Mouse (Mus musculus) erythroblast, embryonic 14.5 days (primary cell): ENCODE measurements at regions not wholly inside any gene's neighbourhood (a gene's known extent, or its start where the extent isn't known, plus 50 kb on each side); places are given as distances from the start of the nearest gene placed in this dataset.

Experiments
- H3K27me3 ChIP-seq: 2 replicates; pipeline ENCODE4 v1.6.1; 2012; ENCODE audit warnings: inconsistent platforms; ENCODE audit not compliant: control insufficient read depth
- H3K36me3 ChIP-seq: 2 replicates; pipeline ENCODE4 v1.6.1; 2012; ENCODE audit warnings: mild to moderate bottlenecking, inconsistent platforms; ENCODE audit not compliant: control insufficient read depth
- H3K4me1 ChIP-seq: 2 replicates; pipeline ENCODE4 v1.6.1; 2012; ENCODE audit warnings: inconsistent platforms; ENCODE audit not compliant: control insufficient read depth
- H3K4me3 ChIP-seq: replicated peaks from 2 replicates; pipeline ENCODE3; 2012; ENCODE audit warnings: moderate library complexity, mild to moderate bottlenecking, inconsistent platforms
- H3K9me3 ChIP-seq: 2 replicates; pipeline ENCODE4 v1.6.1; 2012; ENCODE audit warnings: low read length, inconsistent platforms, mixed read lengths; ENCODE audit not compliant: control insufficient read depth
- GATA1 ChIP-seq: IDR thresholded peaks from 2 replicates; pipeline ENCODE4 v1.6.1; 2012; ENCODE audit warnings: low read length, inconsistent platforms, mixed read lengths
- TAL1 ChIP-seq: IDR thresholded peaks from 3 replicates; pipeline ENCODE4 v1.6.1; 2012; ENCODE audit warnings: low read length, inconsistent platforms, mixed read lengths

DNA sequence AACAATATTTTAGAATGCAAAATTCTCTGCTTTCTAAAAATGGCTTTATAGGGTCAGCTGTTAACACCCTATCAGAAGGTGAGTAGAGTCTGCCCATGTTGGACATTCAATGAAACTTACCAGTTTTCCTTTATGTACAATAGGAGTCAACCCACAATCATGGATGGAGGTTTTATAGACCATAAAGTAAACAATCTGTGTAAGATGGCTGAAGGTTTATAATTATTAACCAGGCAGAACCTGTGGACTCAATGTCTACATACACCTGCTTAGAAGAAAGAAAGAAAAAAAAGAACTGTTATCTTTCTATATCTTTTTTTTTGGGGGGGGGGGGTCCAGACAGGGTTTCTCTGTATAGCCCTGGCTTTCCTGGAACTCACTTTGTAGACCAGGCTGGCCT lies 227.8 kb upstream of the Atp2b1 start:
- H3K36me3 ChIP-seq: no peaks in the 10 kb centered on the region
- H3K4me3 ChIP-seq: no peak overlapping the region
- TF ChIP-seq GATA1 (no peak), TAL1 (no peak)
- no peaks in the 10 kb centered on the region for H3K4me1 ChIP-seq
- 0 out of 2 replicates have a peak, but pooled peaks cover 2% of the 10 kb centered on the region for H3K27me3 ChIP-seq
- H3K9me3 ChIP-seq: no peaks in the 10 kb centered on the region

DNA sequence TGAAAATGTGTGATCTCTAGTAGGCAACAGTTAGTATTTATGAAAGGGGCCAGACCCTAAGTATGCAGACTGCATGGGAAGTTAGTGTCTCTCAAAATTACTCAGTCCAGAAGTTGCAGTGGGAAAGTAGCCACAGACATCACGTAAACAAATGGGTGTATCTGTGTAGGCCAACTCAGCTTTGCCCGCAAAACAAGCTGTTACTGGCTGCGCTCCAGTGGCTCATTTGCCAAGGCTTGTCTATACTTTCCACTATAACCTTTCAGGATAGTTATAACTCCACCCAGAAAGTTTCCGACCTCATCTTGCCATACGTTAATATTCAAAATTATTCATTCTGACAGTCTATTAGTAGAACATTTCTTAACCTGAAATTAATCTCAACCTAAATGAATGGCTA lies 222.4 kb upstream of the Atp2b1 start:
- H3K4me1 ChIP-seq: no peaks in the 10 kb centered on the region
- TF ChIP-seq GATA1 (no peak), TAL1 (no peak)
- no peaks in the 10 kb centered on the region for H3K36me3 ChIP-seq
- no peak overlapping the region for H3K4me3 ChIP-seq
- H3K27me3 ChIP-seq: no peaks in the 10 kb centered on the region
- no peaks in the 10 kb centered on the region for H3K9me3 ChIP-seq

DNA sequence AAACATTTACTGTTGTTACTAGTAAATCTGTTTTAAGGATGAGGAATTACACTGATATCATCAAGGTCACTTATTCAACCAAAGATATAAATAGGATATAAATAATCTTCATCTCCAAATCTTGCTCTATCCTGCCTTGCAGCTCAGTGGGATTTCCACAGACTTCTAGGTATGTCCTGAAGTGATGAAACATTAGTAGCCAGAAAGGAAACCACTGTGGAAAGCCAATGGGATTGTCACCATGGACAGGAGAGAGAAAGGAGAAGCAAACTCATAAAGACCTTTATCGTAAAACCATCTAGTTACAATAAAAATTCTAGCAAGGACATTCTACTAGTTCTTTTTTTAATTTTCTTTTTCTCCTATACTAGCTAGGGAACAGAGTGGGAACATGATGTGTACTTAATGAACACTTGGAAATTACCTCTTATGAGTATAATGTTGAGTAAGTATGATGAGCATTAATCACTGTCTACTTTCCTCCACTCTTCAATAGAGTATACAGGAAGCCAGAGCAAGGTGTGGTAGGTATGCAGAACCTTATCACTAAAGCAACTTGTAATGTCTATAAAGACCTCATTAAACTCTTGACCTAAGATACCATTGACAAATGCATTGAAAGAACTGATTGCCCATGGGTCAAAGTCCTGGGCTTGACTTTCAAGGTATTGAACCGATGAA lies 219.4 kb upstream of the Atp2b1 start:
- H3K36me3 ChIP-seq: no peaks in the 10 kb centered on the region
- no peaks in the 10 kb centered on the region for H3K4me1 ChIP-seq
- H3K27me3 ChIP-seq: no peaks in the 10 kb centered on the region
- H3K4me3 ChIP-seq: no peak overlapping the region
- TF ChIP-seq TAL1 (no peak), GATA1 (no peak)
- H3K9me3 ChIP-seq: 0 out of 2 replicates have a peak, but pooled peaks cover 4% of the 10 kb centered on the region

DNA sequence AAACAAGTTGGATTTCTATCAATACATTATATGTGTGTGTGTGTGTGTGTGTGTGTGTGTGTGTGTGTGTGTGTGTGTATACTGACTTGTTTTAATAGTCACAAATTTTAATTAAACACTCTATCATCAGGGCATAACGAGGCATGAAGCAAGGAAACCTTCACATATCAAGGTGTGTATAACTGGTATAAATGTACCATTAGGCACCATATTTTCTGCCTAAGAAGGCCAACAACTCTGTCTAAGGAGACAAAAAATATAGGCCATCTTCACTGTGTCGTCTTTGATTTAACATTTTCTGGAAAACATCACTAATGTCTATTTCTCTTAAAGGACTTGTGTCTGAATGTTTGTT lies 218.9 kb upstream of the Atp2b1 start:
- H3K9me3 ChIP-seq: 0 out of 2 replicates have a peak, but pooled peaks cover 4% of the 10 kb centered on the region
- no peaks in the 10 kb centered on the region for H3K36me3 ChIP-seq
- H3K4me3 ChIP-seq: no peak overlapping the region
- H3K27me3 ChIP-seq: no peaks in the 10 kb centered on the region
- no peaks in the 10 kb centered on the region for H3K4me1 ChIP-seq
- no peak for TF ChIP-seq TAL1
- TF ChIP-seq GATA1: no peak

DNA sequence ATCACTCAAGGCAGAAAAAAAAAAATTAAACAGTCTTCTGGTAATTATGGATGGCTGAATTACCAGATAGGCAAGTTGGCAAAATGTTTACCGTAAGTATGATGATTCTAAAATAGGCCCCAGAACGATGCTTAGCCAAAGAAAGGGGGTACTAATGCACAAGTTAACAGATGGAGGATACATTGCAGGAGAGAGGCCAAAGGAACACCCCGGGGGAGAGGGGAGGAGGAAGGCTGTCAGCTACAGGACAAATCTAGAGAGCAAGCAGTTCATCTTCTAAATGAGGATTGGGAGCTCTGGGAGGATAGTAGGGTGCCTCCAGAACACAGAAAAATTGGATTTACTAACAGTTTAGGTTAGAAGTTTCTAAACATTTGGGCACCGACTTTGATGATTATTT lies 216.3 kb upstream of the Atp2b1 start:
- no peak for TF ChIP-seq TAL1
- TF ChIP-seq GATA1: no peak
- Histone ChIP-seq H3K9me3 (0 out of 2 replicates have a peak, but pooled peaks cover 4% of the 10 kb centered on the region), H3K4me3 (no peak overlapping the region), H3K4me1 (no peaks in the 10 kb centered on the region), H3K36me3 (no peaks in the 10 kb centered on the region), H3K27me3 (no peaks in the 10 kb centered on the region)

DNA sequence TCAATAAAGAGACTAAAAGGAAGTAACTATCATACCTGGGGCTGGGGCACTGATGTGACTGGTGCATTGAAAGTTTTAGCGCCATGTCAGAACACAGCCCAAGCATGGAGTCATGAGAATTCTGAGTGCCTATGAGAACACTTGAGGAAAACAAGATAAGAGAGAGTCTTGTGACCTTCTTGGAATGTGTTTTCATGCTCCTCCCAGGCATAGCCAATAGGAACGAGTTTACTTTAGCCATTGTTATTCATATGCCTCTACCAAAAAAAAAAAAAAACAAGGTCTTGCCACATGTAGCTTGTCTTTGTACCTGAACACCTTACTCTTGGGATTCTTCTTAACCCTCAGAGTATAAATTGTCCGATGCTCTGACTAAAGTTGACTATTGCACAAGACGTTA lies 214.6 kb upstream of the Atp2b1 start:
- Histone ChIP-seq H3K4me3 (no peak overlapping the region), H3K27me3 (no peaks in the 10 kb centered on the region), H3K36me3 (no peaks in the 10 kb centered on the region), H3K4me1 (no peaks in the 10 kb centered on the region), H3K9me3 (0 out of 2 replicates have a peak, but pooled peaks cover 4% of the 10 kb centered on the region)
- TF ChIP-seq TAL1: no peak
- TF ChIP-seq GATA1: no peak

DNA sequence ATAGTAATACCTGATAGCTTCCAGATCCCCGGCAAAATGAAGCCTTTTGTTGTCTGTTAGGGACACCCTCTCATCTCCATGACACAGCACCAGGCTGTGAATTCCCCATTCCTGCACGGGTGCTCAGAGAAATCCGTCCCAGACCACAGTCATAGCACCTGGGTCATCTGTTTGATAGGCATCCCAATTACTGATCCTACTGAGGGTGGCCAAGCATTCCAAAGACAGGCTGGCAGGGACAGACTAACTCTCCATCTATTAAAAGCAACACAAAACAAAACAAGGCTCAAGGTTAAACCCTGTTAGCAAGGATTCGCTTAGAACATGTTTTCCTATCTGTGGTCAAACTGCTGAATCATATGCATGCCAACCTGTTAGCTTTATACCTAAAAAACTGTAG lies 213.8 kb upstream of the Atp2b1 start:
- Histone ChIP-seq H3K4me3 (no peak overlapping the region), H3K4me1 (no peaks in the 10 kb centered on the region), H3K9me3 (0 out of 2 replicates have a peak, but pooled peaks cover 4% of the 10 kb centered on the region), H3K36me3 (no peaks in the 10 kb centered on the region), H3K27me3 (no peaks in the 10 kb centered on the region)
- TF ChIP-seq GATA1: no peak
- no peak for TF ChIP-seq TAL1

DNA sequence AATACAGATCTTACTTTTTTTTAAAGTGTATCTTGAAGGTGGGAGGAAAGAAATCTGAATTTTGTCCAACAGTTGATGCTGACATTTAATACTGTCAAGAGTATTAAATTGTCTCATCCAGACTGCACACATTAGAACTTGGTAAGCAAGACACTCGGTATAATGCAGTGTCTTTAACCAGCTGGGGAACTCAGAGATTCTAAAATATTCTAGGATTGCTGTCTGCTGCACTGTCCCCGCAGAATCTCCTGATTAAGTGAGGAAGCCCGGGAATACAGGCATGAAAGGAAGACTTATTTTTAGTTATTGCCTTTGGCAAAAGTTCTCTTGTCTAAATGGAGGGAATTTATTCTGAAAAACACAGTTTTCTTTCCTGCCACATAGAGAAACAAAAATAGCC lies 212.9 kb upstream of the Atp2b1 start:
- H3K4me3 ChIP-seq: no peak overlapping the region
- TF ChIP-seq GATA1: no peak
- TF ChIP-seq TAL1: no peak
- 0 out of 2 replicates have a peak, but pooled peaks cover 4% of the 10 kb centered on the region for H3K9me3 ChIP-seq
- H3K27me3 ChIP-seq: no peaks in the 10 kb centered on the region
- H3K4me1 ChIP-seq: no peaks in the 10 kb centered on the region
- H3K36me3 ChIP-seq: no peaks in the 10 kb centered on the region

DNA sequence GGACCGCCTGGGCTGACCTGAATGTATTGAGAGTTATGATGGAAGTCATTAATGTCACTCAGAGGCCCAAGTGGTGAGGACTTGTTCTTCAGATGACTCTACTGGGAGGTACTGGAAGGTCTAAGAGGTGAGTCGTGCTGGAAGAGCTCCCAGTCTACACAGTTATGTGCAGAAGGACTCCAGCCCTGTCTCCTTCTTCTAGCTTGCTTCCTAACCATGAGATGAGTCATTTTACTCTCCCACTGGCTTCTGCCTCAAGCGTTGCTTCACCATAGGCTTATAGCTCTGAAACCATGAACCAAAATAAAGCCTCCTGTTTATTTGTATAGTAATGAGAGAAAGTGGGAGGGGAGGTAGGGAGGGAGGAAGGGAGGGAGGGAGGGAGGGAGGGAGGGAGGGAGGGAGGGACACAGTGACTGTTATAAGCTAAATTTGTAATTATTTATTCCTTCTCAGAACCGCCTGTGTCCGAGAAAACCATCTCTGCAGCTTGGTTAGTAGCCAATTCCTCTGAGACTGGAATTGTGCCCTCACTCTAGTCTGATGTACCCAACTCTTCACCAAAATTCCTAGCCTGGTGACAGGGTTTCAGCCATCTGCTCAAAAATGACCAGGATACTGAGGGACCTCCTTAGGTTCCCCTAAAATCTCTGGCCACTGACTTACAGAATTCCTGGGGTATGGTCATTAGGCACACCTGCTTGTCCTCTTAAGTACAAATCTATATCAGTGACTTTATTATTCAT lies 211.6 kb upstream of the Atp2b1 start:
- no peak overlapping the region for H3K4me3 ChIP-seq
- TF ChIP-seq GATA1 (no peak), TAL1 (no peak)
- H3K36me3 ChIP-seq: no peaks in the 10 kb centered on the region

More for the DNA sequence above, 211.6 kb upstream of the Atp2b1 start:
- H3K27me3 ChIP-seq: no peaks in the 10 kb centered on the region
- no peaks in the 10 kb centered on the region for H3K4me1 ChIP-seq
- 0 out of 2 replicates have a peak, but pooled peaks cover 4% of the 10 kb centered on the region for H3K9me3 ChIP-seq
